Mouse (Mus musculus) ES-E14 (cell line): ENCODE data around the gene Fbxo36.

ENCODE experiments used
- CHD2 ChIP-seq: IDR thresholded peaks from 2 replicates; pipeline ENCODE4 v1.6.1; 2014; ENCODE audit warnings: mild to moderate bottlenecking, low read depth, low read length, inconsistent platforms
- MAFK ChIP-seq: IDR thresholded peaks from 2 replicates; pipeline ENCODE4 v1.6.1; 2014; ENCODE audit warnings: mild to moderate bottlenecking, low read depth, low read length, inconsistent platforms; ENCODE audit not compliant: insufficient read depth

DNA sequence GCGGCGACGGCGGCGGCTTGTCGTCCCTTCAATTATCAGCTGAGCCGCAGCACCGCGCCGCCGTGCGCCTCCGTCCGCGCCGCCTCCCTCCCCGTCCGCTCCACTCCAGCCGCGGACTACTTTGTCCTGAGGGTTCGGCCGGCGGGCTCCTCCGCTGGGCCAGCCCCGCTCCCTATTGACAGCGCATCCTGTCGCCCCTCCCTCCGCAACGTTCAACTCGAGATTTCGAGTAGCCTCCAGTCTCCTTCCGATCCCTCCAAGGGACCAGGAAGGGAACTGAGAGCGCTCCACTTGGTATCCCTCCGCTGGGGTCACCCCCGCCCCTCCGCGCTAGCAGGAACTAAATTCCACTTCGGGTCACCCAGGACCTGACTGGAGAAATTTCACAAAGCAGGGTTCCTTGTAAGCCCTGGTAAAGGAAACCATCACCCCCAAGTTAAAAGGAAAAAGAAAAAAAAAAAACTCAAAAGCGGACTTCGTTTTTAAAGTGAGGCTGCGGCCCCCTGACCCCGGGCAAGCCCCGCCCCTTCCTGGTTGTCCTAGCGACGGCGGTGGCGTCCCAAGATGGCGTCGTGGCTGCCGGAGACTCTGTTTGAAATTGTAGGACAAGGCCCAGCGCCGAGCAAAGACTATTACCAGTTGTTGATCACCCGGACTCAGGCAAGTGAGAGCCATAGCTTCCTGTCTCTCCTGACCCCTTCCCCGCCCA lies at the start of gene Fbxo36:
- TF ChIP-seq CHD2 (peak; percentile 88), MAFK (no peak)
